Mouse (Mus musculus): Measurements from ENCODE around the gene Tdrd1.

GRCm38 (mm10) chr19:56787911-56788310 is 38.1 kb upstream of the Tdrd1 start:
- TF ChIP-seq CTCF (IDR thresholded peaks at IDR 0.05; ENCODE audit: low read depth): no peak
- TF ChIP-seq EP300 (optimal IDR thresholded peaks at IDR 0.05): no peak

All from stomach, postnatal 0 days (tissue).